Mouse (Mus musculus) brain, embryonic 14.5 days (tissue): ENCODE data around the gene Gm364.

ENCODE experiments used
- CTCF ChIP-seq: fragments of 200-500 bp; IDR thresholded peaks from 2 replicates; pipeline ENCODE4 v1.5.1; 2012; ENCODE audit warnings: inconsistent platforms, mild to moderate bottlenecking, moderate library complexity, borderline replicate concordance; ENCODE audit not compliant: insufficient read depth, insufficient read length; ENCODE audit errors: extremely low read depth
- POLR2A ChIP-seq: fragments of 200-500 bp; IDR thresholded peaks from 2 replicates; pipeline ENCODE4 v1.6.1; 2012; ENCODE audit warnings: mild to moderate bottlenecking, inconsistent platforms, borderline replicate concordance; ENCODE audit not compliant: poor library complexity, insufficient read depth, insufficient read length, severe bottlenecking; ENCODE audit errors: extremely low read depth

DNA sequence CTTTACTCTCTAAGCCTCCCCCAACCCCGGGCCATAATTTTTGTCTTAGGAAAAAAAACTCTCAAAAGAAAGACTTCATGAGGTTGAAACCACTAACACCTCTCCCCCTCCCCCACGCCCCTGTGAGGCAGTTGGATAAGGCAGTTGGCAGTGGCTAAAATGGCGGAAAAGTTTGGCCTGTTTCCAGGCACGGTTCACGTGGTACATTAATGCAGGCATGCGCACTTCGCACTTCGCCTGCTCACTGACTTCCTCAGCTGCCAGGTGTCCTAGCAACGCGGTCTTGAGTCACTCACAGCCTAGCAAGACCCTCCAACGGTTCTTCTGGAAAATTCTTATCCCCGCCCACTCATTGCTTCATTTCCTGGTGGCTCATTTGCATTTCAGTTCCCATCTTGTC is at the start of gene Gm364:
- TF ChIP-seq POLR2A (no peak), CTCF (no peak)
